Mouse (Mus musculus): Measurements from ENCODE around the gene Edaradd. TPM values are rescaled to one million over a fixed set of nuclear protein-coding genes. Genes with fewer than 3 reads are reported as not detected.

Edaradd gene
- total RNA-seq (2012; rRNA removed) (not detected in 2 replicates), polyA plus RNA-seq (2012; ENCODE audit: insufficient read depth in 1 of 2, insufficient read length in 2 of 2, low read depth in 1 of 2, low replicate concordance in 2 of 2, missing spikeins in 1 of 2) (under 1 TPM in 1 of 2 experiments, not detected in 1; 0.04 TPM)

GRCm38 (mm10) chr13:12519955-12520584 is at the start of gene Edaradd:
TSS of gene Edaradd (minus strand) at chr13:12520438.
- no peaks in the 10 kb centered on the region; a peak in 2 of 4 replicates for H3K27me3 ChIP-seq (ENCODE audit: control insufficient read depth in 1 of 2, insufficient read depth in 2 of 2, low read length in 2 of 2)
- no peak within 1 kb of the TSS for H3K4me3 ChIP-seq (ENCODE audit: control insufficient read depth in 1 of 2, insufficient read depth in 1 of 2, low read depth in 2 of 2, low read length in 2 of 2)
- no peaks in the 10 kb centered on the region for H3K9me3 ChIP-seq (replicated peaks; ENCODE audit: insufficient read depth, low read length)
- H3K27ac ChIP-seq (ENCODE audit: control insufficient read depth, low read depth, low read length) = no peak within 1 kb of the TSS
- H3K4me1 ChIP-seq (ENCODE audit: control insufficient read depth in 1 of 2, insufficient read depth in 2 of 2, low read length in 2 of 2) = no peaks in the 10 kb centered on the region
- no peak for DNase-seq (ENCODE audit: low read depth, low spot score)
- no peak for TF ChIP-seq NELFE (IDR thresholded peaks at IDR 0.05; ENCODE audit: low read depth, low read length)
- TF ChIP-seq USF2 (IDR thresholded peaks at IDR 0.05; ENCODE audit: borderline replicate concordance in 1 of 2, insufficient read depth in 1 of 2, low read depth in 1 of 2, low read length in 2 of 2) = no peak
- TF ChIP-seq TBP (IDR thresholded peaks at IDR 0.05; ENCODE audit: low read depth, low read length) = no peak
- no peak within 1 kb of the TSS for H3K9ac ChIP-seq (ENCODE audit: control insufficient read depth, low read depth, low read length, poor library complexity, severe bottlenecking)
- H3K79me2 ChIP-seq (ENCODE audit: control insufficient read depth, insufficient read depth, low read length, poor library complexity) = no peaks in the 10 kb centered on the region
- no peaks in the 10 kb centered on the region for H3K36me3 ChIP-seq (ENCODE audit: control insufficient read depth in 1 of 2, insufficient read depth in 2 of 2, low read length in 2 of 2)

GRCm38 (mm10) chr13:12569741-12570140 is 49.5 kb upstream of the Edaradd start:
- Histone ChIP-seq H3K36me3 (ENCODE audit: control insufficient read depth in 1 of 2, insufficient read depth in 2 of 2, low read length in 2 of 2) (peaks cover 0 to 6% of the 10 kb centered on the region in 2 experiments; a peak in 2 of 4 replicates), H3K27ac (ENCODE audit: control insufficient read depth, low read depth, low read length) (no peak overlapping the region), H3K79me2 (ENCODE audit: control insufficient read depth, insufficient read depth, low read length, poor library complexity) (no peaks in the 10 kb centered on the region; the same call in 1 of the 2 replicates), H3K9ac (ENCODE audit: control insufficient read depth, low read depth, low read length, poor library complexity, severe bottlenecking) (no peak overlapping the region), H3K4me3 (ENCODE audit: control insufficient read depth in 1 of 2, insufficient read depth in 1 of 2, low read depth in 2 of 2, low read length in 2 of 2) (no peak overlapping the region), H3K27me3 (ENCODE audit: control insufficient read depth in 1 of 2, insufficient read depth in 2 of 2, low read length in 2 of 2) (no peaks in the 10 kb centered on the region), H3K4me1 (ENCODE audit: control insufficient read depth in 1 of 2, insufficient read depth in 2 of 2, low read length in 2 of 2) (peaks cover 2 to 9% of the 10 kb centered on the region in 2 experiments; a peak in 2 of 4 replicates), H3K9me3 (replicated peaks; ENCODE audit: insufficient read depth, low read length) (no peaks in the 10 kb centered on the region)
- TF ChIP-seq E2F4 (IDR thresholded peaks at IDR 0.05; ENCODE audit: borderline replicate concordance, low read depth, low read length) = no peak
- TF ChIP-seq MXI1 (IDR thresholded peaks at IDR 0.05; ENCODE audit: low read depth, low read length) = no peak
- TF ChIP-seq CHD2 (IDR thresholded peaks at IDR 0.05; ENCODE audit: low read length) = no peak
- TF ChIP-seq USF2 (IDR thresholded peaks at IDR 0.05; ENCODE audit: borderline replicate concordance in 1 of 2, insufficient read depth in 1 of 2, low read depth in 1 of 2, low read length in 2 of 2) = no peak
- TF ChIP-seq NRF1 (IDR thresholded peaks at IDR 0.05; ENCODE audit: insufficient read depth, low read depth, low read length, poor library complexity, severe bottlenecking) = no peak
- no peak for TF ChIP-seq CHD1 (IDR thresholded peaks at IDR 0.05; ENCODE audit: low read depth, low read length)
- no peak for TF ChIP-seq ZNF384 (IDR thresholded peaks at IDR 0.05; ENCODE audit: low read depth, low read length)
- TF ChIP-seq BHLHE40 (IDR thresholded peaks at IDR 0.05; ENCODE audit: borderline replicate concordance, low read depth, low read length) = no peak
- no peak for TF ChIP-seq NELFE (IDR thresholded peaks at IDR 0.05; ENCODE audit: low read depth, low read length)
- no peak for TF ChIP-seq GATA1 (IDR thresholded peaks at IDR 0.05; ENCODE audit: low read depth, low read length)
- no peak for TF ChIP-seq SIN3A (IDR thresholded peaks at IDR 0.05; ENCODE audit: low read length)
- TF ChIP-seq RCOR1 (IDR thresholded peaks at IDR 0.05; ENCODE audit: low read depth, low read length) = no peak
- TF ChIP-seq GABPA (IDR thresholded peaks at IDR 0.05; ENCODE audit: low read depth, low read length) = no peak
- no peak for TF ChIP-seq POLR2A (IDR thresholded peaks at IDR 0.05; ENCODE audit: control insufficient read depth in 1 of 2, insufficient read depth in 1 of 2, low read depth in 1 of 2, low read length in 2 of 2, poor library complexity in 1 of 2)
- TF ChIP-seq ZMIZ1 (IDR thresholded peaks at IDR 0.05; ENCODE audit: low read depth, low read length) = no peak
- no peak for TF ChIP-seq USF1 (IDR thresholded peaks at IDR 0.05; ENCODE audit: low read depth, low read length)
- no peak for TF ChIP-seq MAX (IDR thresholded peaks at IDR 0.05; ENCODE audit: low read length)
- no peak for TF ChIP-seq ZKSCAN1 (IDR thresholded peaks at IDR 0.05; ENCODE audit: low read depth, low read length)
- no peak for TF ChIP-seq ETS1 (IDR thresholded peaks at IDR 0.05; ENCODE audit: low read depth, low read length)
- no peak for TF ChIP-seq ZC3H11A (IDR thresholded peaks at IDR 0.05; ENCODE audit: low read depth, low read length)
- DNase-seq (ENCODE audit: low read depth, low spot score) = no peak

Measured in MEL (cell line).